Mouse (Mus musculus) limb, embryonic 14.5 days (tissue): ENCODE measurements at regions not wholly inside any gene's neighbourhood (a gene's known extent, or its start where the extent isn't known, plus 50 kb on each side); places are given as distances from the start of the nearest gene placed in this dataset.
A peak's percentile ranks its signal among the peaks of the same experiment; 100 is the strongest.

Source experiments
- ATAC-seq: fragments of 200-750 bp; cut with Nextera tagmentation; 2 replicates; pipeline ENCODE4 v1.8.0; 2017; ENCODE audit warnings: low read depth, moderate number of reproducible peaks, moderate TSS enrichment; ENCODE audit not compliant: low FRiP score
- DNase-seq: peaks from one replicate; pipeline ENCODE4 v3.0.0-alpha.2; 2015; ENCODE audit warnings: low spot score
- H3K27ac ChIP-seq: fragments of 300-500 bp; sonication (generic); replicated peaks from 2 replicates; pipeline ENCODE4 v1.5.1; 2014; ENCODE audit warnings: low read depth, mild to moderate bottlenecking, low read length, moderate library complexity, mixed read lengths
- H3K27me3 ChIP-seq: fragments of 300-500 bp; sonication (generic); 2 replicates; pipeline ENCODE4 v1.6.1; 2014; ENCODE audit warnings: low read length, mixed read lengths; ENCODE audit not compliant: control insufficient read depth, insufficient read depth
- H3K36me3 ChIP-seq: fragments of 300-500 bp; sonication (generic); 2 replicates; pipeline ENCODE4 v1.6.1; 2014; ENCODE audit warnings: mild to moderate bottlenecking, low read length, moderate library complexity, mixed read lengths; ENCODE audit not compliant: control insufficient read depth, insufficient read depth
- H3K4me1 ChIP-seq: fragments of 300-500 bp; sonication (generic); 2 replicates; pipeline ENCODE4 v1.6.1; 2014; ENCODE audit warnings: antibody characterized with exemption, low read length, mixed read lengths; ENCODE audit not compliant: control insufficient read depth, insufficient read depth
- H3K4me2 ChIP-seq: fragments of 300-500 bp; sonication (generic); replicated peaks from 2 replicates; pipeline ENCODE4 v1.6.1; 2014; ENCODE audit warnings: low read depth, mild to moderate bottlenecking, low read length, moderate library complexity; ENCODE audit not compliant: severe bottlenecking
- H3K4me3 ChIP-seq: fragments of 300-500 bp; sonication (generic); replicated peaks from 2 replicates; pipeline ENCODE4 v1.5.1; 2014; ENCODE audit warnings: low read length
- H3K9ac ChIP-seq: fragments of 300-500 bp; sonication (generic); 2 replicates; pipeline ENCODE4 v1.6.1; 2014; ENCODE audit warnings: mild to moderate bottlenecking, low read depth, low read length, moderate library complexity; ENCODE audit not compliant: severe bottlenecking
- H3K9me3 ChIP-seq: fragments of 300-500 bp; sonication (generic); 2 replicates; pipeline ENCODE4 v1.6.1; 2016; ENCODE audit warnings: low read length; ENCODE audit not compliant: control insufficient read depth
- POLR2A ChIP-seq: fragments of 200-500 bp; IDR thresholded peaks from 2 replicates; pipeline ENCODE4 v1.8.0; 2012; ENCODE audit warnings: inconsistent platforms, mild to moderate bottlenecking, moderate library complexity, borderline replicate concordance; ENCODE audit not compliant: insufficient read depth, insufficient read length; ENCODE audit errors: extremely low read depth
- WGBS: fragments of 180-500 bp; shearing (Covaris S2); extraction: QIAGEN DNeasy Blood & Tissue Kit; methylation state at CpG from one replicate; pipeline ENCODE4 v1.1.7; 2014; 5-methylcytosine and 5-hydroxymethylcytosine counted together

- H3K27me3 ChIP-seq = no peaks in the 10 kb centered on the region
- H3K9me3 ChIP-seq = no peaks in the 10 kb centered on the region
- H3K36me3 ChIP-seq = no peaks in the 10 kb centered on the region
- H3K9ac ChIP-seq = no peak overlapping the region
- no peak overlapping the region for H3K4me3 ChIP-seq
- no peak for TF ChIP-seq POLR2A
- no peak overlapping the region for H3K27ac ChIP-seq
- no peak overlapping the region for H3K4me2 ChIP-seq
- no peak for DNase-seq
- ATAC-seq = no peak
- 67% methylated on average over 9 of the region's 9 CpGs for whole genome bisulfite sequencing
- no peaks in the 10 kb centered on the region for H3K4me1 ChIP-seq
These were observed 148.8 kb downstream of the Etnk1 start for GRCm38 (mm10) chr6:143315859-143316258.

DNA sequence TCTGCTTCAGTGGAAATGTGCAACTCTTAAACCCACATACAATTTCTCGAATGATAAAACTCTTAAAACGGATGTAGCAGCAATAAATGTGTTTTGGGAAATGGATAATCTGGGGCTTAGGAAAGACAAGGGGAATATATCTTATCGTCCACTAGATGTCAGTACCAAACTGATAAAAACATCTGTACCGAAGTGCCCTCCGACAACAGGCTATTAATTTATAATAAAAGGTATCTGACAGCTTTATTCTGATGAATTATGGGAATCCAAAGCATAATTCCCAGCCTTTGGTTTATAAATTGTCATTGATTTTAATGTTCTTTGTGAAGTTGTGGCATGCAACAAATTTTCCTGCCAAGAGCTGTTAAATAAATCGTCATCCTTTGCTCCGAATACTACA is 153.4 kb downstream of the Etnk1 start:
- Histone ChIP-seq H3K27me3 (no peaks in the 10 kb centered on the region), H3K4me1 (no peaks in the 10 kb centered on the region), H3K4me2 (no peak overlapping the region), H3K9ac (no peak overlapping the region), H3K36me3 (no peaks in the 10 kb centered on the region), H3K9me3 (no peaks in the 10 kb centered on the region), H3K4me3 (no peak overlapping the region), H3K27ac (no peak overlapping the region)
- DNase-seq (peak; percentile 45), ATAC-seq (no peak)
- no peak for TF ChIP-seq POLR2A
- WGBS = 49% methylated on average over 7 of the region's 7 CpGs

GRCm38 (mm10) chr6:143324636-143325035 is 157.6 kb downstream of the Etnk1 start:
- 12% methylated on average over 8 of the region's 8 CpGs for WGBS
- no peaks in the 10 kb centered on the region for H3K4me1 ChIP-seq
- no peak for TF ChIP-seq POLR2A
- H3K9ac ChIP-seq = no peak overlapping the region
- H3K4me2 ChIP-seq = no peak overlapping the region
- no peak overlapping the region for H3K27ac ChIP-seq
- ATAC-seq = no peak
- no peak overlapping the region for H3K4me3 ChIP-seq
- H3K36me3 ChIP-seq = no peaks in the 10 kb centered on the region
- H3K27me3 ChIP-seq = no peaks in the 10 kb centered on the region
- H3K9me3 ChIP-seq = no peaks in the 10 kb centered on the region
- DNase-seq = no peak

DNA sequence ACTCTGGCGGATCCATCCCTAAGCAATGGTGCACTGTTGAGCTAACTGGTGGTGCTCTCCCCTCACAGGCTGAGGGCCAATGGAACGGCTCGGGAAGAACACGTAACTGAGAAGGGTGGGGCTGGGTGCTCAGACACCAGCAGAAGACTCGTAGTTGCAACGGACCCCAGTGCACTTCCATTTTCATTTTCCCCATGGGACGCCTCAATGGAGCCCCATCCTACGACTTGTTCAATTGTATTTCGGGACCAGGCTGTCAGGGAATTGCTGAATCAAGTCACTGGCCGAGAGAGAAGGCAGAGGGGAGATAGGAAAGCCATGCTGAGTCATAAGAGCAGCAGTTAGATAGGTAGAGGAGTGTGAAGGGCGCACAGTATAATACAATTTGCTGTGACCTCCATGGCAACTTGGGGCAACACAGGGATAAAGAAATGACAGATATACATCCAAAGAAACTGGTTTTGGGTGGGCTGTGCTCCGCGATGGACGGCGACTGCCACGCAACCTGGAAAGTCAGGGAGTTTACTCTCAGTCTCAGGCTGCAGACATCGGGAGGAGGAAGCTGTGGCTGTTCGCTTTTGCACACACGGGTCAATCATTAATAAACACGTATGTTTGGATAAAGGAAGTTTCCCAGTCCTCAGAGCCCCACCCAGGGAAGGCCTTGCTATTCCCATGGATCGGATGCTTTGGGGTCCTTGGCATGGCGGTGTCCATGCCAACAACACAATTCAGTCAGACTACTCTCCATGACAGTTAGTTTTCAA is 160.1 kb downstream of the Etnk1 start:
- no peak for DNase-seq

DNA sequence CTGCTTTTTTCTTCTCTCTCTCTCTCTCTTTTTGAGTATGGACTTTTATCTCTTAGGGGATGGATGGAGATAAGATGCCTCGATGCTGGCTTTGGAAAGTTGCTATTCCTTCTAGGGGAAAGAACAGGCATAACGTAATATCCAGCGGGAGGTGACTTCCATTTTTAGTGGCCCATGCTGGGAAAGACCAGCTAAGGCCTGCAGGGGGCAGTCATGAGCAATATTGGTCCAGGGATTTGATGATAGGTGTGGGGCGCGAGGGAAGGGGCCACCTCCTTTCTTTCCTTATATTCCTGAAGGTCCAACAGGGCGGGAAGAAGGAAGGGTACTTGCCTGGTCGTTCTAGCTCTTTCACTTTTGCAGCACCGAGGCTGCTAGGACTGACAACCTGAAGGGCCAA is 160.8 kb downstream of the Etnk1 start:
- H3K4me3 ChIP-seq = no peak overlapping the region
- no peak overlapping the region for H3K4me2 ChIP-seq
- 86% methylated on average over 8 of the region's 8 CpGs for WGBS
- H3K27ac ChIP-seq = no peak overlapping the region
- ATAC-seq (no peak), DNase-seq (no peak)
- H3K27me3 ChIP-seq = no peaks in the 10 kb centered on the region
- no peaks in the 10 kb centered on the region for H3K4me1 ChIP-seq
- H3K36me3 ChIP-seq = no peaks in the 10 kb centered on the region
- TF ChIP-seq POLR2A = no peak
- H3K9me3 ChIP-seq = no peaks in the 10 kb centered on the region
- H3K9ac ChIP-seq = no peak overlapping the region

More for the DNA sequence above, 160.1 kb downstream of the Etnk1 start:
- Histone ChIP-seq H3K4me1 (no peaks in the 10 kb centered on the region), H3K36me3 (no peaks in the 10 kb centered on the region), H3K4me3 (no peak overlapping the region), H3K9ac (no peak overlapping the region), H3K27ac (no peak overlapping the region), H3K9me3 (no peaks in the 10 kb centered on the region), H3K4me2 (no peak overlapping the region; the same call in 1 of the 2 replicates), H3K27me3 (no peaks in the 10 kb centered on the region)
- no peak for ATAC-seq
- TF ChIP-seq POLR2A = no peak
- 81% methylated on average over 22 of the region's 22 CpGs for WGBS
